In genomic region chr6:129186022-129186421, GRCm38 (mm10) we compare ENCODE assay signal across 29 mouse cellular contexts. TPM values are rescaled to one million over a fixed set of nuclear protein-coding genes. Genes with fewer than 3 reads are reported as not detected.
A peak's percentile ranks its signal among the peaks of the same experiment; 100 is the strongest.
DNase-seq lines count a peak whose midpoint lies in the region; ATAC-seq and TF ChIP-seq lines count a peak whose summit lies in the region.
"Had no signal": no experiment of that assay in that cellular context is flagged by ENCODE, and none has a peak within 500 bp of the region (broad histone marks: within the 10 kb centered on the region; RNA-seq: fewer than 3 reads in every experiment).

No protein-coding gene starts in this region.

- TF ChIP-seq POLR2A in liver, adult 2 months (IDR thresholded peaks at IDR 0.05; ENCODE audit: extremely low read depth, insufficient read depth, low read length): no peak
- no peak for TF ChIP-seq POLR2A in CH12.LX (IDR thresholded peaks at IDR 0.05; ENCODE audit: low read depth, low read length)
- TF ChIP-seq POLR2A in small intestine, adult 2 months (IDR thresholded peaks at IDR 0.05; ENCODE audit: low read depth, low read length): no peak

- in situ Hi-C loops in CH12.LX (cut with MboI; ENCODE audit: low pct_ligation_motif_present, low pct_unique_long_range_greater_than_20kb, low sequenced_read_pairs): no loop called here

- dilution Hi-C loops in CH12.LX (cut with MboI; ENCODE audit: extremely low pct_ligation_motif_present, extremely low pct_unique_long_range_greater_than_20kb, low sequenced_read_pairs): no loop called here

- peak; percentile 69 for DNase-seq in liver, adult 2 months (ENCODE audit: extremely low read depth, low read depth, low spot score)
- no peak for DNase-seq in liver, embryonic 11.5 days (ENCODE audit: low spot score)
- no peak for DNase-seq in CH12.LX (ENCODE audit: extremely low read depth)
- peak; percentile 75 for DNase-seq in induced T-regulatory cell, adult 2 months (ENCODE audit: low read depth)
- no peak for DNase-seq in urinary bladder, postnatal 4 days (ENCODE audit: low spot score in 2 of 2)
- DNase-seq in adrenal gland, adult 8-10 months: no peak
- DNase-seq: adrenal gland, adult 2 months; cerebellum, adult 9-10 months; gastrocnemius, postnatal 14 days; heart, postnatal 10 days; kidney, postnatal 36 days; layer of hippocampus, postnatal 36 days; lung, postnatal 36 days; right cerebral cortex, adult 18-20 months; right cerebral cortex, postnatal 4 days; thymus, adult 2 months had no signal

- peak overlapping the region; percentile 71; the same call in 1 of the 2 replicates for H3K27ac ChIP-seq in liver, adult 2 months (replicated peaks; ENCODE audit: insufficient read depth, low read depth, low read length)
- H3K27ac ChIP-seq in liver, embryonic 11.5 days (ENCODE audit: low read depth, low read length): no peak overlapping the region
- peak overlapping the region; percentile 85; the same call in 1 of the 2 replicates for H3K27ac ChIP-seq in CH12.LX (ENCODE audit: insufficient read depth, low read depth)
- H3K27ac ChIP-seq in small intestine, adult 2 months (ENCODE audit: insufficient read depth, low read depth, low read length): peak overlapping the region; percentile 23; the same call in 1 of the 2 replicates
- H3K27ac ChIP-seq: hindbrain, embryonic 10.5 days; hindbrain, postnatal 0 days; limb, embryonic 13.5 days; liver, embryonic 14.5 days; midbrain, embryonic 10.5 days; stomach, postnatal 0 days had no signal

- H3K9me3 ChIP-seq in liver, embryonic 11.5 days (ENCODE audit: control insufficient read depth, low read length): no peaks in the 10 kb centered on the region
- H3K9me3 ChIP-seq in CH12.LX (replicated peaks; ENCODE audit: low read length): no peaks in the 10 kb centered on the region
- H3K9me3 ChIP-seq: heart, embryonic 12.5 days; hindbrain, embryonic 10.5 days; limb, embryonic 13.5 days; lung, embryonic 15.5 days; midbrain, embryonic 10.5 days had no signal

- H3K36me3 ChIP-seq in liver, adult 2 months (ENCODE audit: control insufficient read depth, insufficient read depth, low read length): peaks cover 48% of the 10 kb centered on the region
- H3K36me3 ChIP-seq in liver, embryonic 11.5 days (ENCODE audit: control insufficient read depth, insufficient read depth, low read length): no peaks in the 10 kb centered on the region
- peaks cover 35 to 36% of the 10 kb centered on the region in 2 experiments for H3K36me3 ChIP-seq in CH12.LX (replicated peaks in 1 of 2; ENCODE audit: control insufficient read depth in 1 of 2, insufficient read depth in 1 of 2, low read length in 1 of 2)
- H3K36me3 ChIP-seq in small intestine, adult 2 months (ENCODE audit: control insufficient read depth, insufficient read depth, low read length): peaks cover 48% of the 10 kb centered on the region
- H3K36me3 ChIP-seq: hindbrain, embryonic 10.5 days; midbrain, embryonic 10.5 days had no signal

- no peaks in the 10 kb centered on the region for H3K27me3 ChIP-seq in liver, adult 2 months (ENCODE audit: control insufficient read depth, insufficient read depth, low read length)
- no peaks in the 10 kb centered on the region for H3K27me3 ChIP-seq in liver, embryonic 11.5 days (replicated peaks; ENCODE audit: control insufficient read depth, insufficient read depth, low read length)
- no peaks in the 10 kb centered on the region for H3K27me3 ChIP-seq in CH12.LX (replicated peaks)
- H3K27me3 ChIP-seq in small intestine, adult 2 months (ENCODE audit: control insufficient read depth, insufficient read depth, low read length): no peaks in the 10 kb centered on the region
- H3K27me3 ChIP-seq: heart, embryonic 12.5 days; limb, embryonic 13.5 days; lung, embryonic 15.5 days had no signal

- TF ChIP-seq EP300 in CH12.LX (IDR thresholded peaks at IDR 0.05; ENCODE audit: low read length): no peak

- H3K4me1 ChIP-seq in liver, adult 2 months (ENCODE audit: control insufficient read depth, insufficient read depth, low read length): peaks cover 6% of the 10 kb centered on the region; the same call in 1 of the 2 replicates
- H3K4me1 ChIP-seq in liver, embryonic 11.5 days (replicated peaks; ENCODE audit: control insufficient read depth, insufficient read depth, low read length): no peaks in the 10 kb centered on the region
- H3K4me1 ChIP-seq in CH12.LX (ENCODE audit: control insufficient read depth in 1 of 2, insufficient read depth in 2 of 2): peaks cover 0 to 32% of the 10 kb centered on the region in 2 experiments; a peak in 2 of 4 replicates
- no peaks in the 10 kb centered on the region for H3K4me1 ChIP-seq in small intestine, adult 2 months (ENCODE audit: control insufficient read depth, insufficient read depth, insufficient read length, low read length)

- no peak for TF ChIP-seq RAD21 in CH12.LX (IDR thresholded peaks at IDR 0.05; ENCODE audit: low read depth, low read length)

- peaks cover 7% of the 10 kb centered on the region for H3K79me2 ChIP-seq in liver, adult 2 months (ENCODE audit: control insufficient read depth, insufficient read depth, low read length)
- peaks cover 40% of the 10 kb centered on the region for H3K79me2 ChIP-seq in CH12.LX (replicated peaks; ENCODE audit: control insufficient read depth, extremely low read depth, insufficient read depth, poor library complexity, severe bottlenecking)

- no peak for ATAC-seq in liver, embryonic 11.5 days (replicated peaks; ENCODE audit: low FRiP score)
- ATAC-seq: forebrain, embryonic 14.5 days; hindbrain, postnatal 0 days; midbrain, embryonic 16.5 days had no signal

- WGBS in liver, adult 2 months: 36% methylated on average over 4 of the region's 4 CpGs
- 83% methylated on average over 4 of the region's 4 CpGs for WGBS in liver, embryonic 11.5 days
- WGBS in small intestine, adult 2 months: 69% methylated on average over 4 of the region's 4 CpGs

- H3K9ac ChIP-seq in liver, adult 2 months (ENCODE audit: low read depth, low read length): no peak overlapping the region; the same call in 1 of the 2 replicates
- no peak overlapping the region for H3K9ac ChIP-seq in liver, embryonic 11.5 days (ENCODE audit: low read depth, low read length)
- H3K9ac ChIP-seq in CH12.LX (ENCODE audit: insufficient read depth, low read depth): peak overlapping the region; percentile 94
- H3K9ac ChIP-seq: heart, embryonic 12.5 days; limb, embryonic 13.5 days; liver, embryonic 14.5 days; lung, embryonic 15.5 days had no signal

- H3K4me2 ChIP-seq in liver, embryonic 11.5 days: no peak overlapping the region
- peak overlapping the region; percentile 99; the same call in 1 of the 2 replicates for H3K4me2 ChIP-seq in CH12.LX (ENCODE audit: insufficient read depth, low read depth, poor library complexity, severe bottlenecking)
- H3K4me2 ChIP-seq: heart, embryonic 12.5 days; limb, embryonic 13.5 days; lung, embryonic 15.5 days had no signal

- no peak overlapping the region for H3K4me3 ChIP-seq in liver, adult 2 months (ENCODE audit: insufficient read depth, low read depth, low read length)
- no peak overlapping the region for H3K4me3 ChIP-seq in liver, embryonic 11.5 days (ENCODE audit: low read depth, low read length)
- peak overlapping the region in 1 of 3 experiments; percentile 100 for H3K4me3 ChIP-seq in CH12.LX (replicated peaks in 1 of 3; ENCODE audit: low read depth in 2 of 3, low read length in 2 of 3, poor library complexity in 1 of 3)
- no peak overlapping the region for H3K4me3 ChIP-seq in small intestine, adult 2 months (ENCODE audit: low read depth, low read length)
- H3K4me3 ChIP-seq: heart, embryonic 12.5 days; hindbrain, embryonic 10.5 days; limb, embryonic 13.5 days; lung, embryonic 15.5 days; midbrain, embryonic 10.5 days; myocyte had no signal

- no peak for TF ChIP-seq CTCF in liver, adult 2 months (IDR thresholded peaks at IDR 0.05; ENCODE audit: low read depth, low read length)
- no peak for TF ChIP-seq CTCF in CH12.LX (conservative IDR thresholded peaks at IDR 0.05 in 1 of 2, IDR thresholded peaks at IDR 0.05 in 1 of 2; ENCODE audit: low read depth in 2 of 2, low read length in 2 of 2)
- TF ChIP-seq CTCF in small intestine, adult 2 months (IDR thresholded peaks at IDR 0.05; ENCODE audit: extremely low read depth, insufficient read length, insufficient replicate concordance, low read depth, low read length): no peak

TF ChIP-seq in CH12.LX, 34 proteins besides CTCF, POLR2A, EP300 and RAD21:
- no peak for TF ChIP-seq ZNF384 (IDR thresholded peaks at IDR 0.05; ENCODE audit: low read depth, low read length)
- 0 out of 2 replicates have a peak, but pooled peaks have one; percentile 1 for TF ChIP-seq CHD2 (IDR thresholded peaks at IDR 0.05; ENCODE audit: low read length)

RNA-seq across cellular contexts. Expression of gene Clec2d, which starts 5.6 kb away (rescaled TPM):
- 521 and 532 TPM in 2 replicates for total RNA-seq in liver, adult 2 months (2014; rRNA removed)
- 124 and 141 TPM in 2 replicates for polyA plus RNA-seq in liver, adult 2 months (2012; rRNA removed)
- not detected in 2 replicates for polyA plus RNA-seq in liver, embryonic 11.5 days (2014; fragmentation: Nextera tagmentation; extraction: Ambion mirVana)
- total RNA-seq in CH12.LX (2012; rRNA removed) (50.7 and 53.4 TPM in 2 replicates), CH12.LX (2014; rRNA removed) (19.7 and 25.9 TPM in 2 replicates)
- 5.1 and 6.0 TPM in 2 replicates for polyA plus RNA-seq in CH12.LX (2012; ENCODE audit: insufficient read length, low read depth)
- 15.4 and 20.9 TPM in 2 replicates for polyA plus RNA-seq in small intestine, adult 2 months (2012; rRNA removed)
- 10 to 100 TPM; 38.2 to 55.3 (median 41.8) TPM for total RNA-seq in adrenal gland, adult 8-10 months (2022)
- polyA plus RNA-seq: forebrain, embryonic 14.5 days; hindbrain, embryonic 10.5 days; hindbrain, postnatal 0 days; limb, embryonic 13.5 days; midbrain, embryonic 10.5 days; midbrain, embryonic 16.5 days; neural tube, embryonic 14.5 days had no signal

Comparison
In these comparisons a context has a peak if more than half of its experiments do, and no peak if none do; other contexts are left out.
1. DNase-seq: peak in liver, adult 2 months (single experiment) and induced T-regulatory cell, adult 2 months (single experiment); none in liver, embryonic 11.5 days (single experiment), CH12.LX (single experiment), urinary bladder, postnatal 4 days (0 of 2) and adrenal gland, adult 8-10 months (single experiment).